Mouse (Mus musculus): ENCODE results near the gene Eda. TPM values are rescaled to one million over a fixed set of nuclear protein-coding genes. Genes with fewer than 3 reads are reported as not detected.

The Eda gene
- total and polyA plus RNA-seq, 3 experiments = 0.13 to 0.40 (median 0.30) TPM

DNA sequence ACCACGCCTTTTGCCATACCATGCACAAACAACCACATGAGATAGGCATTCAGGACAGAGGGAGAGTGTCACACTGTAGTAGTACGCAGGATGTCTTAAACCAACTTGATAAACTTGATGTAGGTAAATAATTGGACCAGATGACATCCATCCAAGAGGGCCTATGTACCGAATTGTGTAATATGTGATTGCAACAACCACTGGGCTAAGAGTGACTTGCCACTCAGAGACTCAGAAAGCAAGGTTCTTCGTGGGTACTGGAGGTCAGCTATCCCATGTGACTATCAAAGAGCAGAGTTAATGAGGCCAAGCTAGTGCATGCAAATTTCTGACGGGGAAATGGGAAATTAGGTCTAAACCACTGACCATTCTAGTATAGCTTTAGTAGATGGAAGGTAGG is 426.3 kb downstream of the Eda start:
- dilution Hi-C loops (cut with MboI; ENCODE audit: extremely low pct_ligation_motif_present, extremely low pct_unique_long_range_greater_than_20kb, low sequenced_read_pairs) (no loop called here), in situ Hi-C loops (cut with MboI; ENCODE audit: low pct_ligation_motif_present, low pct_unique_long_range_greater_than_20kb, low sequenced_read_pairs) (no loop called here)
- Histone ChIP-seq H3K27ac (ENCODE audit: insufficient read depth, low read depth) (no peak overlapping the region), H3K4me2 (ENCODE audit: insufficient read depth, low read depth, poor library complexity, severe bottlenecking) (no peak overlapping the region), H3K4me3 (replicated peaks in 1 of 3; ENCODE audit: low read depth in 2 of 3, low read length in 2 of 3, poor library complexity in 1 of 3) (no peak overlapping the region), H3K36me3 (replicated peaks in 1 of 2; ENCODE audit: control insufficient read depth in 1 of 2, insufficient read depth in 1 of 2, low read length in 1 of 2) (no peaks in the 10 kb centered on the region), H3K79me2 (replicated peaks; ENCODE audit: control insufficient read depth, extremely low read depth, insufficient read depth, poor library complexity, severe bottlenecking) (no peaks in the 10 kb centered on the region), H3K9me3 (replicated peaks; ENCODE audit: low read length) (no peaks in the 10 kb centered on the region), H3K27me3 (replicated peaks) (no peaks in the 10 kb centered on the region), H3K9ac (ENCODE audit: insufficient read depth, low read depth) (no peak overlapping the region), H3K4me1 (ENCODE audit: control insufficient read depth in 1 of 2, insufficient read depth in 2 of 2) (peaks cover 12 to 22% of the 10 kb centered on the region in 2 experiments)
- TF ChIP-seq TCF12 (IDR thresholded peaks at IDR 0.05; ENCODE audit: low read depth, low read length) = no peak
- no peak for DNase-seq (ENCODE audit: extremely low read depth)

DNA sequence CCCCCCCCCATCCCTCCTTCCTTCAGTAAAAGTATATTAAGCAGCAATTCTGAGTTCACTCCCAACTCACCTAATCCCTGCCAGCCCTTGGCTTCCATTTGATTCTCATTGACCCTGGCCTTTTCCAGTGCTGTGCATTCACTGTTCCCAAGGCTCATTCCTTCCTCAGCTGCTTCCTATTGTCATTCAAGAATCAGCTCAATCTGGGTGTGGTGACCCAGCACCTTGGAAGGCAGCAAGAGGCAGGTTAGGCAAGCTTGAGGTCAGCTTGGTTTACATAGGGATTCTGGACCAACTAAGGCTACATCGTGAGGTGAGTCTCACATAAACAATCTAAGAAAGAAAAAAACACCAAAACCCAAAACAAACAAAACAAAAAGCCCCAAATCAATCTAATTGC is 433.8 kb downstream of the Eda start:
- no peaks in the 10 kb centered on the region for H3K27me3 ChIP-seq (replicated peaks)
- dilution Hi-C loops (cut with MboI; ENCODE audit: extremely low pct_ligation_motif_present, extremely low pct_unique_long_range_greater_than_20kb, low sequenced_read_pairs) (no loop called here), in situ Hi-C loops (cut with MboI; ENCODE audit: low pct_ligation_motif_present, low pct_unique_long_range_greater_than_20kb, low sequenced_read_pairs) (no loop called here)
- H3K4me3 ChIP-seq (replicated peaks in 1 of 3; ENCODE audit: low read depth in 2 of 3, low read length in 2 of 3, poor library complexity in 1 of 3) = no peak overlapping the region
- no peak overlapping the region for H3K27ac ChIP-seq (ENCODE audit: insufficient read depth, low read depth)
- H3K36me3 ChIP-seq (replicated peaks in 1 of 2; ENCODE audit: control insufficient read depth in 1 of 2, insufficient read depth in 1 of 2, low read length in 1 of 2) = no peaks in the 10 kb centered on the region
- no peaks in the 10 kb centered on the region for H3K79me2 ChIP-seq (replicated peaks; ENCODE audit: control insufficient read depth, extremely low read depth, insufficient read depth, poor library complexity, severe bottlenecking)
- no peak for TF ChIP-seq UBTF (IDR thresholded peaks at IDR 0.05; ENCODE audit: low read depth, low read length)
- TF ChIP-seq TCF12 (IDR thresholded peaks at IDR 0.05; ENCODE audit: low read depth, low read length) = no peak
- TF ChIP-seq BHLHE40 (IDR thresholded peaks at IDR 0.05; ENCODE audit: low read depth, low read length) = no peak
- TF ChIP-seq ELF1 (IDR thresholded peaks at IDR 0.05; ENCODE audit: low read depth, low read length) = no peak
- no peak for TF ChIP-seq CTCF (conservative IDR thresholded peaks at IDR 0.05 in 1 of 2, IDR thresholded peaks at IDR 0.05 in 1 of 2; ENCODE audit: low read depth in 2 of 2, low read length in 2 of 2)
- TF ChIP-seq MAZ (IDR thresholded peaks at IDR 0.05; ENCODE audit: low read depth, low read length) = no peak
- no peak for TF ChIP-seq RAD21 (IDR thresholded peaks at IDR 0.05; ENCODE audit: low read depth, low read length)
- no peak for TF ChIP-seq POLR2A (IDR thresholded peaks at IDR 0.05; ENCODE audit: low read depth, low read length)
- no peak for TF ChIP-seq JUN (IDR thresholded peaks at IDR 0.05; ENCODE audit: insufficient read depth, low read depth, low read length)
- no peak for TF ChIP-seq MAX (IDR thresholded peaks at IDR 0.05; ENCODE audit: low read length)
- no peak for TF ChIP-seq ZNF384 (IDR thresholded peaks at IDR 0.05; ENCODE audit: low read depth, low read length)
- no peak for TF ChIP-seq CHD1 (IDR thresholded peaks at IDR 0.05; ENCODE audit: low read depth, low read length)
- TF ChIP-seq ETS1 (conservative IDR thresholded peaks at IDR 0.05; ENCODE audit: low read depth, low read length) = no peak
- no peak for TF ChIP-seq TBP (conservative IDR thresholded peaks at IDR 0.05; ENCODE audit: low read depth, low read length)
- peaks cover under 1 to 2% of the 10 kb centered on the region in 2 experiments; a peak in 2 of 4 replicates for H3K4me1 ChIP-seq (ENCODE audit: control insufficient read depth in 1 of 2, insufficient read depth in 2 of 2)
- H3K9me3 ChIP-seq (replicated peaks; ENCODE audit: low read length) = no peaks in the 10 kb centered on the region
- H3K4me2 ChIP-seq (ENCODE audit: insufficient read depth, low read depth, poor library complexity, severe bottlenecking) = no peak overlapping the region
- no peak for DNase-seq (ENCODE audit: extremely low read depth)
- H3K9ac ChIP-seq (ENCODE audit: insufficient read depth, low read depth) = no peak overlapping the region

DNA sequence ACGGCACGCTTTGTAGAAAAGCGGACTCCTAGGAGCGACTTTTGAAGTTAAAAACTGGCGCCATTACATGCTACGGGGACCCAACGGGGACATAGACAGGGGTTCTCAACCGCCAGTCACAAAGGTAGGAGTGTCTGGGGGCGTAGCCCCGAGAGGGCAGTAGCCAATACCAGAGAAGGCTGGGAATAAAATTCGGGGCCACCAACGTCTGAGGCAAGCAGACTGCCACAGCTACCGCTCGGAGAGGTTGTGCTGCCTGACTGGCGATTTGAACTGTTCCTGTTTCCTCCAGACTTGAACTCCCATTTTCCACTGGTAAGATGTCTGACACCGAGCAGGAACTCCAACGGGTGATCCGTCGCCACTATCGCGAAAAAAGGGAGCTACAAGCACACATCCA is 453.3 kb downstream of the Eda start, which contains the start of gene Otud6a:
TSS of gene Otud6a (plus strand) at position 321 of the 400 bp plus-strand sequence.
- dilution Hi-C loops (cut with MboI; ENCODE audit: extremely low pct_ligation_motif_present, extremely low pct_unique_long_range_greater_than_20kb, low sequenced_read_pairs) = no loop called here
- TF ChIP-seq TCF12 (IDR thresholded peaks at IDR 0.05; ENCODE audit: low read depth, low read length) (no peak), RCOR1 (conservative IDR thresholded peaks at IDR 0.05; ENCODE audit: low read depth, low read length) (no peak), CHD2 (IDR thresholded peaks at IDR 0.05; ENCODE audit: low read length) (no peak), HCFC1 (IDR thresholded peaks at IDR 0.05; ENCODE audit: low read depth, low read length) (no peak), POLR2A (IDR thresholded peaks at IDR 0.05; ENCODE audit: low read depth, low read length) (no peak), CTCF (conservative IDR thresholded peaks at IDR 0.05 in 1 of 2, IDR thresholded peaks at IDR 0.05 in 1 of 2; ENCODE audit: low read depth in 2 of 2, low read length in 2 of 2) (no peak), USF2 (conservative IDR thresholded peaks at IDR 0.05; ENCODE audit: low read depth, low read length) (no peak), RAD21 (IDR thresholded peaks at IDR 0.05; ENCODE audit: low read depth, low read length) (no peak), MAFK (IDR thresholded peaks at IDR 0.05; ENCODE audit: insufficient replicate concordance, low read length) (no peak), JUN (IDR thresholded peaks at IDR 0.05; ENCODE audit: insufficient read depth, low read depth, low read length) (no peak), MYC (IDR thresholded peaks at IDR 0.05; ENCODE audit: low read depth, low read length) (no peak), USF1 (IDR thresholded peaks at IDR 0.05; ENCODE audit: low read depth, low read length) (no peak)

More for the DNA sequence above, 453.3 kb downstream of the Eda start, which contains the start of gene Otud6a:
- in situ Hi-C loops (cut with MboI; ENCODE audit: low pct_ligation_motif_present, low pct_unique_long_range_greater_than_20kb, low sequenced_read_pairs) = no loop called here
- H3K27ac ChIP-seq (ENCODE audit: insufficient read depth, low read depth) = no peak within 1 kb of the TSS
- no peak within 1 kb of the TSS for H3K4me2 ChIP-seq (ENCODE audit: insufficient read depth, low read depth, poor library complexity, severe bottlenecking)
- DNase-seq (ENCODE audit: extremely low read depth) = no peak
- H3K9ac ChIP-seq (ENCODE audit: insufficient read depth, low read depth) = no peak within 1 kb of the TSS
- H3K27me3 ChIP-seq (replicated peaks) = no peaks in the 10 kb centered on the region
- H3K79me2 ChIP-seq (replicated peaks; ENCODE audit: control insufficient read depth, extremely low read depth, insufficient read depth, poor library complexity, severe bottlenecking) = no peaks in the 10 kb centered on the region
- H3K4me3 ChIP-seq (replicated peaks in 1 of 3; ENCODE audit: low read depth in 2 of 3, low read length in 2 of 3, poor library complexity in 1 of 3) = no peak within 1 kb of the TSS
- no peaks in the 10 kb centered on the region for H3K9me3 ChIP-seq (replicated peaks; ENCODE audit: low read length)
- peaks cover 0 to 5% of the 10 kb centered on the region in 2 experiments; a peak in 1 of 4 replicates for H3K4me1 ChIP-seq (ENCODE audit: control insufficient read depth in 1 of 2, insufficient read depth in 2 of 2)
- peaks cover 2 to 6% of the 10 kb centered on the region in 2 experiments for H3K36me3 ChIP-seq (replicated peaks in 1 of 2; ENCODE audit: control insufficient read depth in 1 of 2, insufficient read depth in 1 of 2, low read length in 1 of 2)

All from CH12.LX (cell line).